Mouse (Mus musculus) layer of hippocampus, adult 8-10 months (tissue): Measurements from ENCODE around the gene Ttc19. TPM values are rescaled to one million over a fixed set of nuclear protein-coding genes. Genes with fewer than 3 reads are reported as not detected.

Experiments used
- DNase-seq, 2 experiments: peaks; one replicate each; pipeline ENCODE4 v3.0.0; 2022; ENCODE audit warnings: low spot score in 2 of 2
- total RNA-seq, 4 experiments: library from RNA; stranded (reverse); gene quantifications; 2 replicates each; pipeline ENCODE4 v1.2.4; 2022

The Ttc19 gene
- 10 to 100 TPM; 82.1 to 95.0 (median 89.8) TPM for total RNA-seq

- peak; percentile 81 to 90 for DNase-seq
Observed at GRCm38 (mm10) chr11:62280675-62281600, at the start of gene Ttc19, which contains the start of gene Zswim7. TSS of gene Ttc19 (plus strand) at chr11:62281473. TSS of gene Zswim7 (minus strand) at chr11:62281375.

GRCm38 (mm10) chr11:62240631-62241261, 40.5 kb upstream of the Ttc19 start:
- DNase-seq, result no peak

- no peak for DNase-seq
Observed at GRCm38 (mm10) chr11:62243871-62244270, 37.4 kb upstream of the Ttc19 start.

- no peak for DNase-seq
Observed at GRCm38 (mm10) chr11:62244471-62244870, 36.8 kb upstream of the Ttc19 start.

GRCm38 (mm10) chr11:62247759-62248400, 33.4 kb upstream of the Ttc19 start:
- no peak for DNase-seq

GRCm38 (mm10) chr11:62248401-62249244, 32.6 kb upstream of the Ttc19 start, which contains the start of gene Adora2b:
TSS of gene Adora2b (plus strand) at chr11:62248984.
- DNase-seq, result no peak

GRCm38 (mm10) chr11:62249266-62250037, 31.8 kb upstream of the Ttc19 start:
- DNase-seq, result no peak

- DNase-seq, result no peak
Observed at GRCm38 (mm10) chr11:62251047-62251446, 30.2 kb upstream of the Ttc19 start.

GRCm38 (mm10) chr11:62253380-62253779, 27.9 kb upstream of the Ttc19 start:
- no peak for DNase-seq

- no peak for DNase-seq
Observed at GRCm38 (mm10) chr11:62259214-62259613, 22.1 kb upstream of the Ttc19 start.

- DNase-seq, result no peak
Observed at GRCm38 (mm10) chr11:62263599-62263998, 17.7 kb upstream of the Ttc19 start.

GRCm38 (mm10) chr11:62264018-62264417, 17.3 kb upstream of the Ttc19 start:
- no peak for DNase-seq

GRCm38 (mm10) chr11:62265642-62266041, 15.6 kb upstream of the Ttc19 start:
- DNase-seq, result no peak

- DNase-seq, result no peak
Observed at GRCm38 (mm10) chr11:62266466-62267214, 14.6 kb upstream of the Ttc19 start.

GRCm38 (mm10) chr11:62268381-62268780, 12.9 kb upstream of the Ttc19 start:
- no peak for DNase-seq

- no peak for DNase-seq
Observed at GRCm38 (mm10) chr11:62269097-62269496, 12.2 kb upstream of the Ttc19 start.

- DNase-seq, result no peak
Observed at GRCm38 (mm10) chr11:62270851-62271250, 10.4 kb upstream of the Ttc19 start.

GRCm38 (mm10) chr11:62277086-62277485, 4.2 kb upstream of the Ttc19 start:
- DNase-seq, result no peak

GRCm38 (mm10) chr11:62278027-62278426, 3.2 kb upstream of the Ttc19 start:
- peak in 1 of 2 experiments; percentile 38 for DNase-seq
